27 mouse cellular contexts compared by ENCODE assay signal in the genomic region with DNA sequence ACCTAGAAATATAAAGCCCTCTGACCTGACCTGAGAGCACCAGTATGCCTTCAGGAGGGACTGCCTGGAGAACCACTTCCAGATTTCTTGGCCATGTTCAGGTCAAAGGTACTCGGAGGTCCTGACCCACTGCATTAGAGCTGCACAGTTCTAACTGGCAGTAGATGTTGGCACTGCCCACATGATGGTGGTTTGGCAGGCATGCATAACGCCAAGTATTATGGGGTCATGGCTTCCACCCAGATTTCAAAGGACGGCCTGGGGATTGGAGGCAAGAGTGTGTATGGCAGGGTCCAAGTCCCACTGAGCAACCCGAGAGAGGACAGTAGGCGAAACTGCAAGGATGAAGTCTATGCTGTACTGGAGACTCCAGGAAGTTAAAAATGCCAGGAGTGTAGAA. TPM values are rescaled to one million over a fixed set of nuclear protein-coding genes. Genes with fewer than 3 reads are reported as not detected.
DNase-seq lines count a peak whose midpoint lies in the region; ATAC-seq lines count a peak whose summit lies in the region.
"Had no signal": no experiment of that assay in that cellular context is flagged by ENCODE, and none has a peak within 500 bp of the region (broad histone marks: within the 10 kb centered on the region; RNA-seq: fewer than 3 reads in every experiment).

No protein-coding gene starts in this region.

- no peak overlapping the region for H3K4me3 ChIP-seq in heart, embryonic 10.5 days
- no peak overlapping the region for H3K4me3 ChIP-seq in kidney, embryonic 15.5 days (replicated peaks)
- H3K4me3 ChIP-seq: forebrain, embryonic 13.5 days; limb, embryonic 13.5 days; liver, embryonic 13.5 days; neural tube, embryonic 15.5 days had no signal

- H3K4me1 ChIP-seq in heart, embryonic 10.5 days: peaks cover 5% of the 10 kb centered on the region; the same call in 1 of the 2 replicates
- no peaks in the 10 kb centered on the region for H3K4me1 ChIP-seq in kidney, embryonic 15.5 days
- H3K4me1 ChIP-seq: forebrain, embryonic 13.5 days; limb, embryonic 13.5 days; liver, embryonic 13.5 days; neural tube, embryonic 15.5 days had no signal

- no peaks in the 10 kb centered on the region for H3K27me3 ChIP-seq in heart, embryonic 10.5 days (ENCODE audit: insufficient read depth, poor library complexity, severe bottlenecking)
- H3K27me3 ChIP-seq in kidney, embryonic 15.5 days: no peaks in the 10 kb centered on the region
- H3K27me3 ChIP-seq: forebrain, embryonic 13.5 days; limb, embryonic 13.5 days; liver, embryonic 13.5 days; neural tube, embryonic 15.5 days had no signal

- H3K4me2 ChIP-seq in kidney, embryonic 15.5 days: no peak overlapping the region
- H3K4me2 ChIP-seq: forebrain, embryonic 13.5 days; hindbrain, embryonic 14.5 days; limb, embryonic 13.5 days; liver, embryonic 13.5 days; neural tube, embryonic 15.5 days had no signal

- WGBS in heart, embryonic 10.5 days: 93% methylated on average over 5 of the region's 5 CpGs
- 93% methylated on average over 5 of the region's 5 CpGs for WGBS in kidney, embryonic 15.5 days

- H3K27ac ChIP-seq in heart, embryonic 10.5 days: no peak overlapping the region
- no peak overlapping the region for H3K27ac ChIP-seq in kidney, embryonic 15.5 days
- H3K27ac ChIP-seq: forebrain, embryonic 13.5 days; hindbrain, embryonic 14.5 days; limb, embryonic 13.5 days; liver, embryonic 13.5 days; macrophage; neural tube, embryonic 15.5 days had no signal

- no peak for ATAC-seq in kidney, embryonic 15.5 days (replicated peaks; ENCODE audit: low FRiP score)
- ATAC-seq: forebrain, embryonic 13.5 days; intestine, postnatal 0 days; lung, postnatal 0 days had no signal

- peak; percentile 36 to 60 for DNase-seq in cerebellum, postnatal 14 days
- DNase-seq in cerebellum, adult 11-12 months: no peak
- peak; percentile 41 for DNase-seq in heart, adult 8-10 months (ENCODE audit: low spot score)
- no peak for DNase-seq in heart, embryonic 10.5 days (ENCODE audit: low spot score)
- DNase-seq in kidney, postnatal 10 days: peak; percentile 15
- no peak for DNase-seq in lung, postnatal 36 days
- DNase-seq: adrenal gland, postnatal 36 days; B cell, adult 2 months; cerebellum, adult 9-11 months; gastrocnemius, postnatal 25 days; kidney, postnatal 25 days; liver, embryonic 13.5 days; lung, adult 18-20 months; midbrain, embryonic 14.5 days; retina, postnatal 1 day; right cerebral cortex, postnatal 14 days; thymus, postnatal 4 days had no signal

- peaks cover 96% of the 10 kb centered on the region for H3K36me3 ChIP-seq in heart, embryonic 10.5 days
- H3K36me3 ChIP-seq in kidney, embryonic 15.5 days: peaks cover 94% of the 10 kb centered on the region

- no peaks in the 10 kb centered on the region for H3K9me3 ChIP-seq in heart, embryonic 10.5 days
- no peaks in the 10 kb centered on the region for H3K9me3 ChIP-seq in kidney, embryonic 15.5 days (replicated peaks)
- H3K9me3 ChIP-seq: forebrain, embryonic 13.5 days; limb, embryonic 13.5 days; liver, embryonic 13.5 days; neural tube, embryonic 15.5 days had no signal

- H3K9ac ChIP-seq in kidney, embryonic 15.5 days: no peak overlapping the region
- H3K9ac ChIP-seq: forebrain, embryonic 13.5 days; hindbrain, embryonic 14.5 days; limb, embryonic 13.5 days; liver, embryonic 13.5 days; neural tube, embryonic 15.5 days had no signal

RNA-seq across cellular contexts. Expression of a gene that starts 11.6 kb away (rescaled TPM):
- 100 to 1,000 TPM; 188 to 354 (median 218) TPM for total RNA-seq in heart, adult 8-10 months (2022)
- polyA plus RNA-seq in heart, embryonic 10.5 days (2016; fragmentation: Nextera tagmentation; extraction: Ambion mirVana): 1,153 and 1,643 TPM in 2 replicates
- 156 and 157 TPM in 2 replicates for polyA plus RNA-seq in kidney, embryonic 15.5 days (2015; fragmentation: Nextera tagmentation; extraction: Ambion mirVana)
- total RNA-seq: hematopoietic stem cell, adult 5-6 weeks; megakaryocyte-erythroid progenitor cell, adult 5-6 weeks had no signal

RNA-seq across cellular contexts. Expression of a gene that starts 47.7 kb away (rescaled TPM):
- total RNA-seq in heart, adult 8-10 months (2022): 100 to 1,000 TPM; 213 to 341 (median 275) TPM
- polyA plus RNA-seq in heart, embryonic 10.5 days (2016; fragmentation: Nextera tagmentation; extraction: Ambion mirVana): 602 and 622 TPM in 2 replicates
- polyA plus RNA-seq in kidney, embryonic 15.5 days (2015; fragmentation: Nextera tagmentation; extraction: Ambion mirVana): 683 and 778 TPM in 2 replicates

RNA-seq across cellular contexts. Expression of a gene that starts 48.9 kb away (rescaled TPM):
- total RNA-seq in heart, adult 8-10 months (2022): 10 to 100 TPM; 30.7 to 41.6 (median 35.2) TPM
- 22.7 and 23.7 TPM in 2 replicates for polyA plus RNA-seq in heart, embryonic 10.5 days (2016; fragmentation: Nextera tagmentation; extraction: Ambion mirVana)
- polyA plus RNA-seq in kidney, embryonic 15.5 days (2015; fragmentation: Nextera tagmentation; extraction: Ambion mirVana): 16.8 and 20.7 TPM in 2 replicates

RNA-seq across cellular contexts. Expression of a gene that starts 53.1 kb away (rescaled TPM):
- total RNA-seq in heart, adult 8-10 months (2022): 10 to 100 TPM; 35.9 to 40.2 (median 39.3) TPM
- 11.8 and 17.9 TPM in 2 replicates for polyA plus RNA-seq in heart, embryonic 10.5 days (2016; fragmentation: Nextera tagmentation; extraction: Ambion mirVana)
- 5.3 and 8.6 TPM in 2 replicates for polyA plus RNA-seq in kidney, embryonic 15.5 days (2015; fragmentation: Nextera tagmentation; extraction: Ambion mirVana)

Comparison
In these comparisons a context has a peak if more than half of its experiments do, and no peak if none do; other contexts are left out.
1. DNase-seq: peak in cerebellum, postnatal 14 days (2 of 2), heart, adult 8-10 months (single experiment) and kidney, postnatal 10 days (single experiment); none in cerebellum, adult 11-12 months (single experiment), heart, embryonic 10.5 days (single experiment) and lung, postnatal 36 days (single experiment).